Mouse (Mus musculus) retina, adult 2 months (tissue): ENCODE measurements around the gene Rplp1.

Experiments
- DNase-seq: peaks from one replicate; pipeline ENCODE4 v3.0.0-alpha.2; 2012; ENCODE audit warnings: low read depth, low spot score

Gene Rplp1

DNA sequence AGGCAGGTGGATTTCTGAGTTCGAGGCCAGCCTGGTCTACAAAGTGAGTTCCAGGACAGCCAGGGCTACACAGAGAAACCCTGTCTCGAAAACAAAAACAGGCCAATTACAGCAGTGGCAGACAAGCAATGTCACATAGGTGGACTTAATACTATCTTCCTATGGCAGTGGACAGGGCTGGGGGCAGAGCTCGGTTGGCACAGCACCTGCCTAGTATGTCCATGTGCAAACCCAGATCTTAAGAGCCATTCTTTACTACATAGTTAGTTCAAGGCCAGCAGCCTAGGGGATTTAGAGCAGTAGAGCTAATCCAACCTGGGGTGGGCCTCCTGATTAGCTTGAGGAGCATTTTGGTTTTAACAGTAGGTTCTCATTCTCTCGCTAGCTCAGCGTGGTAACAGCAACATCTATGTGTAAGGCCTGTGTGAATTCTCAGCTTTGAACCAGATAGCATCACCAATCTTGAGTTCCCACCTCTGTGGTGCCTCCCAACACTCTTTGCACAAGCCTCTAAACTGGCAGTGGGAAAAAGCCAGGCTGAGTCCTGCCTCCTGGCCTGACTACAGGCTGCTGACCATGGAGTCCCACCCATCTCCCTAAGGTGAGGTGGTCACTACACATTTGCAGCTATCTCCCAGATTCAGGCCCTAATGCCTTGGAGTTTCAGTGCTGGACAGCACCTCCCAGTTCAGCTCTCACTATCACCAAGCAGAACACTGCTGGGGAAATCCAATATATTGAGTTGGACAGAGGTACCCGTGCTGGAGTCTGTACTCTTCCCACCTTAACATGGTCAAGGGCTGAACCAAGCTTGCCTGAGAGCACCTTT lies 2.8 kb downstream of the Rplp1 start:
- DNase-seq = no peak

DNA sequence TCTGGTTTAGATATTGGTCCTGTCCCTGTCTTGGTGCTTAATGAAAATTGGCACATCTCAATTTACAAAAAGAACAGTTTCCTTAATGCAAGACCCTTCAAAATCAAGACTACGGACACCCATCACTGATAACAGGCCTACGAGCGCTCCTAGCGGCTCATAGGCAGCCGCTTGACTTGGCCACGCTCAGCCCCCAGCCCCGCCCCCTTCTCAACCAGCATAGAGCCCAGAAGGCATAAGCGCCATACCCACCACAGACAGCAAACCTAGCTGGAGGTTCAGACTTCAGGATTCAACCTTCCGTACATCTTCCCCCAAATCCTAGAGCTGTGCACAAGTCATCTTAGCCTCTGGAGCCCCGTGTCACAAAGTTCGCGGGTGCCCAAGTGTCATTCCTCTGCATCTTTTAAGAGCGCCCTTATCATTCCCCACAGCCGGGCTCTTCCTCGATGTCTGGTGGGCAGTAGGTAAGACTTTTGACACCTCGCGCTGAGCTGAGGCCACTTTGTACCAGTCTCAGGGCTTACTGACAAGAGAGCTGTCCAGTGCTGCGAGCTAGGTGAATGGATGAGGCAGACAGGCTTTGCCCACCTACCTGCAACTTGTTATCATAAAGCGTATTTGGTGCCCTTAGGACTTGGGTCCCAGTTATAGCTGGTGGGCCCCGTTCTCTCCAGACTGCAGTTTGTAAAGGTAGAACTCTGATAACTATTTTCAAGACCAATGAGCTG lies 3.7 kb downstream of the Rplp1 start:
- DNase-seq = no peak

DNA sequence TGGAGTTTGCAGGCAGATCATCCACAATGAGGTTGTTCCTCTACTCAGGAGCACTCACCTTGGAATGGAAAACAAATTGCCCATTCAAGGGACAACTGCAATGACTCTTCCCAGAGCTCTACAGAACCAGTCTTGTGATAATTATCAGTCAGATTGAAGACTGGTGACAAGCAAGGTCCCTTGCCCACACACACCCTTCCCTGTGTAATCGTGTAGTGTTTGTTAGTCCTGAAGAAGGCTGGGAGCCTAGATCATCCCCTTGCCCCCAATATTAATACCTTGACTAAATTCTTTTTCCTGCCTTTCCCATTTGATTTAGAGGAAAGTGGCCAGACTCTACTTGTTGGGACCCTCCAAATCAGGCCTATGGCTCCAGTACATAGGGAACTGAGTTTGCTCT lies 4.7 kb downstream of the Rplp1 start:
- no peak for DNase-seq

DNA sequence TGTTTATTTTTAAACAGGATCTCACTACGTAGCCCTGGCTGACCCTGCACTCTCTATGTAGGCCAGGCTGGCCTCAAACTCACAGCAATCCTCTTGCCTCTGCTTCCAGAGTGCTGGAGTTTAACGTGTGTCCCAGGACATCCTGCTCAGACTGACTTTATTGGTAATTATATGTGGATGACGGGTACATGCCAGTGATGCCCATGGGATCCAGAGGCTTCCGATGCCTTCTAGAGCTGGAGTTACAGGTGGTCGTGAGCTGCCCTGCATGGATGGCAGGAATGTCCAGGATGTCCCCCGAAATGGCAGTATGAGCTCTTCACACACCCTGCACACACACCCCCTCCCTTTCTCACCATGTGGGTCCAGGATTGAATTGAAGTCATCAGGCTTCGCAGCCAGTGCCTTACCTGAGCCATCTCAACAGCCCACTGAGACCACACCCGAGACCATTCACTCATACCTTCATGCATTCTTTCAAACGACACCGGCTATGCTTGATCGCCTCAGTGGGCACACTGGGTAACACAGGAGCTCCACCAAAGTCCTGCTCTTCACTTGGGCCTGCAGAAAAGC lies 5.4 kb downstream of the Rplp1 start:
- no peak for DNase-seq

DNA sequence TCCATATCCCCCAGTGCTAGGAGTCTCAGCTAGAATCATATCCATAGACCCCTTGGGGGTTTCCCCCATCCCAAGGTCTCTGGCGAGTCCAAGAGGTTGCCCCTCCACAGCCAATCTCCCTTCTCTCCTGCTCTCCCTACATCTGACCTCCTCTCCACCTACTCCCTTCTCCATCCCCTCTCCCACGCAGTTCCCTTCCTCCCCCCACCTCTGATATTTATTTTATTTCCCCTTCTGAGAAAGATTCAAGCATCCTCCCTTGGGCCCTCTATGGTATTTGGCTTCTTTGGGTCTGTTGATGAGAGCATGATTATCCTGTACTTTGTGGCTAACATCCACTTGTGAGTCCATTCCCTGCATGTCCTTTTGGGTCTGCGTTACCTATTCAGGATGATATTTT lies 6.0 kb downstream of the Rplp1 start:
- DNase-seq = no peak

DNA sequence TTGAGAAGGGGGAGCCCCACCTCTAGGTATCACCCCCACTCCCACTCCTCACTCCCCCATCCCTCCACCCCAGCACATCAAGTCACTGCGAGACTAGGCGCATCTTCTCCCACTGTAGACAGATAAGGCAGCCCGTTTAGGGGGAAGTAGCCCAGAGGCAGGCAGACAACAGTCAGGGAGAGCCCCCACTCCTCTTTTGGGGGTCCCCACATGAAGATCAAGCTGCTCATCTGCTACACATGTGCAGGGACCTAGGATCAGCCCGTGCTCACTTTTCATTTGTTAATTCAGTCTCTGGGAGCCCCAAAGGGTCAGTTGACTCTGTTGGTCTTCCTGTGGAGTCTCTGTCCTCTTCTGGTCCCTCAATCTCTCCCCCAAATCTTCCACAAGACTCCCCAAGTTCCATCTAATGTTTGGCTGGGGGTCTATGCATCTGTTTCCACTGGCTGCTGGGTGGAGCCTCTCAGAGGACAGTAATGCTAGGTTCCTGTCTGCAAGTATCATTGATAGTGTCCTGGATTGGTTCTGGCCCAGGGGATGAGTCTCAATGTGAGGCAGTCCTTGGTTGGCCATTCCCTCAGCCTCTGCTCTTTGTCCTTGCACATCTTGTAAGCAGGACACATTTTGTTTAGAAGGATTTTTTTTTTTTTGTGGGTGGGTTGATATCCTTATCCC lies 6.6 kb downstream of the Rplp1 start:
- DNase-seq = no peak

DNA sequence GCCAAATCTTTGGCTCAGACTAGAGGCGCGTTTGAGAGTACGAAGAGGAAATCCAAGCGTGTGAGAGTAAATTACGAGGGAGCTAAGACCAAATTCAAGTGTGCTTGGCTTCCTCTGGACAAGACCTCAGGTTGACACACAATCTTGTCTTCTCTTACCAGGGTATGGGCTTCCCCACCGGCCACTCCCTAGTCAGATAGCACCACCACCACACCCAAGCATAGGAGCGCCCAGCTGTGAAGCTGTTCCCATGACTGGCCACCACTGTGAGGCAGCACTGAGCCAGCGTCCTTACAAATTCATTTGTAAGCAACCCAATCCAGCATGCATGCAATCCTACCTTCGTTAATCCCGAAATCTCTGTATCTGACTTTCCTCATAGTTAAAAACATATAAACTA lies 7.4 kb downstream of the Rplp1 start:
- DNase-seq = no peak

DNA sequence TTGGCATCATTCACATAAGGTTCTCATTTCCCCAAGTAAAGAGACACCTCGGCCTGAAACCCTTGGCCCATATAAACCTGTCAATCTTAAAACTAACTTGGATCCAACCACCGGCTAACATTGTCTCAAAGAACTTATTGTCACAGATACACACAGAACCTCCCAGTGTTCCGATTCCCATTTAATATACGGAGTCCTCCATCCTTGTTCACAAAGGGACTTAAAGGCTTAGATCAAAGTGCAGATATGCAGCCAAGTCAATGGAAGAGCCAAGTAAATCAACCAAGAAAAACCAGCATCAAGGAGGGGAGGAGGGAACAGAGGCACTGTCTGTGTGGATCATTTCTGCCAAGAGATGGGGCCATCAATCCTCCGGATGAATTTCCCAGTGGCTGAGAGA lies 8.8 kb downstream of the Rplp1 start:
- no peak for DNase-seq

DNA sequence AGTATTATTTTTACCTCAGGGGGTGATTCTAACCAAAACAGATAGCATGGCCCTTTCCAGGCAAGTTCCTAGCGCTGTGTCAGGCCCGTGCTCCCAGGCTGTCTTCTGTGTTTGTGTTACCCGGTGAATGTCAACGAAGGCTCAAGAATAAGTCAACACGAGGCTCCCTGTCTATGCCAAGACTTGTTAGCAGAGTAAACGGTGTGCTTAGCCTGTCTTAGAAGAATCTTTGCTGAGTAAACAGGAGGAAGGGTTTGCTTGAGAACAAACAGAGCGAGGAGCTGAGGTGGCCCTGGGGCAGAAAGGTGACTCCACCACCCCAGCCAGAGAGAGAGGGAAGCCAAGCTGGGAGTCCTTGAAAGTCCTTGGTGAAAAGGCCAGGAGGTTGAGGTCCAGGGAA lies 10.1 kb downstream of the Rplp1 start:
- no peak for DNase-seq

DNA sequence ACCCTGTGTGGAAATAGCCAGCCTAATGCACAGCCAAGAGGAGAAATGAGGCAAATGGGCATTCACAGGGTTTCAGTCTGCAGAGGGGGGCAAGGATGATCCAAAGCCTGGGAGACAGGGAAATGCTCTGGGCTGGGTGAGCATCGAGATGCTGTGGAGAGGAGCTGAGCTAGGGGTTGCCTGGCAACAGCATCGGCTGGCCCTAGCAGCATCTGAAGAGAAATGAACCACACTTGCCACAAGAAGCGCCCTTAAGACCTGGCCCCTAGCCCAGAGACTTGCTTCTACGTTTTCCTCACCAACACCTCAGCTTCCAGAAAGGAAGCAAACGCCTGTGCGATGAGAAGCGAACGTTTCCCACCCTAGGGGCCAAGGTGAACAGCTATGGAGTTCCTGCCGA lies 11.9 kb downstream of the Rplp1 start:
- no peak for DNase-seq

DNA sequence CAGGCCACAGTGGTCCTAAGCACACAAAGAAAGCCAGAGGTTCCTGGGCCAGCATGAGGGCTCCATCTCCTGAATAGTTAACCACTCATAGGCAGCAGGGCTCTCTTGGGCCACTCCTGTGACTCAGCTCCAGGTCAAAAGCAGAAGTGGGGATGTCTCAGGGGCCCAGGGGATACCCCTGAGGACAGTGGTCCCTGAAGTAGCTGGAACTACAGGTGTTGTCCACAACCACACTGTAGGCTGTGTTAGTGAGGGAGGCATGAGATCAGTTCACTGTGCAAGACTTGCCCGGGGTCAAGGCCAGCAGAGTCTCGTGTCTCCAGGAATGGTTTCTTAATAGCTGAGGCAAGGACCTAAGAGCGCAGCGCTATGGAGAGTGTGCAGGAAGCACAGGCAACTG lies 12.8 kb downstream of the Rplp1 start:
- DNase-seq = no peak

DNA sequence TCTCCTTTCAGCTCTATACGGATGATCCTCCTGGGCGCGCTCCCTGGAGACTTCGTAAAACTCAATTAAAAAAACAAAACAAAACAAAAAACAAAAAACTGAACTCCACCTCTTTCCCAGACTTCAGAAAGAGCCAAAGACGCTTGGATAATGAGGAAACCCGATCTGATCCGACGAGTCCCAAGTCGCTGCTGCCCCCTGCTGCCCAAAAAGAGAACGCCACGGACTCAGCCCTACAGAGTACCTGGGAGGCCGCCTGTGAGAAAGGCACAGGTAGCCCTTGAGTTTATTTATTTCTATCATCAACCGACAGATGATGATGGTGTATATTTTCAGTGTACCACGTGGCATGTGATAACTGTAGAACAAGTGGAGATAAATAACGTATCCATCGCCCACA lies 14.5 kb downstream of the Rplp1 start:
- no peak for DNase-seq

DNA sequence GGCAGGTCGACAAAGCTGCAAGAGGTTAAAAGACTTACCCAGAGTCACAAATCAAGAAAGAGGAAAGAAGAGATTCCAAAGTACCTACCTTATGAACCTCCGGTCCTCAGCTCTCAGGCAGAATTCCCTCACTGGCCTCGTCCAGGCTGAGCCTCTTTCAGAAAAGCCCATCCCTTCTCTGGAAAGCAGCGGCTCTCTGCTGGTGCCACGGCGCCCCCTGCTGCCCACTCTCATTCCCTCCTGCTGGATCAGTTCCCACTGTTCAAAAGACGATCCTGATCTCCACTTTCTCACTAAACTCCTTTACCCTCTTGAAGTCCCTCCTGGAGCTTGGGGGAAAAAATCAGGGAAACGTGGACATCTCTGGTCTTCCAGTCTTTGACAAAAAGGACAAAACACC lies 15.9 kb downstream of the Rplp1 start:
- DNase-seq = peak; percentile 40

DNA sequence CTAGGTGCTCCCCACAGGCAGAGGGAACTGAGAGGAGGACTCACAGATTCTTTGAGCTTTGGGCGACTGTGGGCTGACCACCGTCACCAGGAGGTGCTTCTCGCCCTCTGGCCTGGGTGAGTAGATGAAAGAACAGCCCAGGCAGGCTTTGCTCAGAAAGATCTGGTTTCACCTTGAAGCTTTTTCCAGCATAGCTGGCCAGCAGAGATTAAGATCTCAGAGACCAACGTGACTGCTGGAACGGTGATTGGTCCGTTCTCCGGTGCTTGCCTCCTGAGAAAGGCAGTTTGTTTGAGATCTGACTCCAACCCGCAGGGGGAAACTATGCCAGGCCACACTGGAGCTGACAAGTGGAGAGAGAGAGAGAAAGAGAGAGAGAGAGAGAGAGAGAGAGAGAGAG lies 19.3 kb downstream of the Rplp1 start:
- DNase-seq = no peak

DNA sequence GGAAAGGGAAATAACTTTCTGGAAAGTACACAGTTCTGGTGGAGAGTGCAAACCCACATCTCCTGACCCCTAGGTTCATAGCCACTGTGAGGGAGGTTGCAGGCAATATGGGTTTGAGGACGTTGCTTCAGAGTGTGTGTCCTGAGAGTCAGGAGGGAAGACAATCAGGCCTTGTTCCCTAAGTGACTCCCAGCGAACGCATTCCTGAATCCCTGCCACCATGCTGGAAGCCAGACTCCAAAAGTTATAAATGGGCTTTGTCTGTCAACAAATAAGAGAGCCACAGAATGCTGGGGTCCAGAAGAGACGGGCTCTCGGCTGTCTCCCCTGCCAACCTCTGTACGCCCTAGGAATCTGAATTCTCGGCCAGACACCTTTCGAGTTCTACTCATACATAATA lies 24.5 kb downstream of the Rplp1 start:
- DNase-seq = no peak

DNA sequence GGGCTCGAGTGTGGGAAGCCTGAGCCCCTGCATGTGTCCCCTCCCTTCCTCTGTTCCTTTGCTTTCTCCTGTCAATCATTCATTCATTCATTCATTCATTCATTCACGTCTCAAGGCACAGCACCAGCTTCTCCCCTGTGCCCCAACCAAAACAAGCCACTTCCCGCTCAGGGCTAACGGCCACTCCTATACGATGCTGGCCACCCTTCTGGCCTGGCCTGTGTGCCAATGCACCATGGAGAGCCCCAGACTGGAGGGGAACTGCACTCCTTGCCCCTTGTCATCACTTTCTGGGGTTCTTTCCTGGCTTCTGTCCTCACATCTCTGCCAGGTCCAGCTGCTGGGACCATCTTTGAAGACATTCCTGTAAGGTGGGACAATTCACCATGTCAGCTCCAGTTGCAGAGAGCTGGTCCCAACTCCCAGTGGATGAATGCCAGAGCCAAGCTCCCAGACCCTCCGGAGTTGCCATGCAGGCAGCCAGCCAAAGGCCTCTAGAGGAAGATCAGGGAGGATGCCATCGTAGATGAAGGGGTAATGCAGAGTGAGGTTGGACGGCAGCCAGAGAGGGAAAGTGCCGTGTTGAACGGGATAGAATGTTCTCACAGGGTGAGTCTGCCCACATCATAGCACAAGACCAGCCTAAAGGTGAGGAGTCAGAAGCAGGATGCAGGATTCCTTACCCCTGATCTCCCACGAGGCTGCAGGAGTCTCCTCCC lies 26.5 kb downstream of the Rplp1 start:
- no peak for DNase-seq

DNA sequence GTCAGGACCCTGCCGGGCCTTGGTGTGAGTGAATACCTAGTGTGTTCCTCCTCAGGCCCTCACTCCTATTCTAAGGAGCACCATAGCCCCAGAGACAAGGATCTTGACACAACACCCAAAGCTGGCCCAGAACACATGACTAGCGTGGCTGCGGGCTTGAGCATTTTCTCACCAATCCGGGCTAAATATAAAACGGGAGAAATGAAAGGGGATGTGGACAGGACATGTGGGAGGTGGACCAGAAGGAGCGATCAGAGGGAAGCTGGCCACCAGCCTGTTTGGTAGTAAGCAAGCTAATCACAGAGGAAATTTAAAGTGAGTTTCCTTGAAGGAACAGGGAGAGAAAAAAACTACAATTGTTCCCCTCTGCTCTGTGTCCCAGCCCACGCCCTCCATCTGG lies 28.4 kb downstream of the Rplp1 start:
- no peak for DNase-seq

DNA sequence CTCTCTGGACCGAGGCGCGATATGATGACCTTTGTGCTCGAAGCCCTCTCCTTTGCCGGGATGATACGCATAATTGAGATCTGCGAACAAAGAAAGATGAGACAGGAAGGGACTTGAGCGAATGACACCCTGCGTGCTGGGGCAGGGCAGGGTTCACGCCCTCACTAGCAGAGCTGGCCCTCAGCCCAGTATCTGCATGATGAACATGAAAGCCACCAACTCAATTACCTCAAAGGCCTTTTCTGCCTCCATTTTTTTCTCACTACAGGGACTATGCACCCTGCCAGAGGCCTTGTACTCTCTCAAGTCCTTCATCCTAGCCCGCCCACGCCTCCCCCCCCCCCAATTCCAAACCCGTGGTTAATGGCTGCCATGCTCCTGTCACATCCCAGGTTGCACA lies 29.4 kb downstream of the Rplp1 start:
- DNase-seq = no peak

DNA sequence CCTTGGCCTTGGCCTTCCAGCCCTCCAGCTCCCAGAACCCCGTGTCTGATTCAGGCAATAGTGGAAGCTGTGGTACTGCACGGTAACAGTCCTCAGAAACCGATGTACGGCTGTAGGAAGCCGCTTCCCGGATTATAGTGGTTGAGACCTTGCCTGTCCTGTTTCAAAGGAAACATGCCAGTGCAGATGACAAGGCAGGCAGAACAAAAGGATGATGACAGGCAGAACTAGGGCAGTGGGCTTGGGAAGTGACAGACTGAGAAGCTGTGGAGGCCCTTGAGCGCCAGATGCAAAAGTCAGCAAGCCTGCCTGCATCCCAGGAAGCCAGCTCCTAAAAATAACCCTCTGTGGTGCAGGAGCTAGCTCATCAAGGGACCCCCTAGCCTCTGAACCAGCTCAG lies 30.0 kb downstream of the Rplp1 start:
- DNase-seq = no peak

DNA sequence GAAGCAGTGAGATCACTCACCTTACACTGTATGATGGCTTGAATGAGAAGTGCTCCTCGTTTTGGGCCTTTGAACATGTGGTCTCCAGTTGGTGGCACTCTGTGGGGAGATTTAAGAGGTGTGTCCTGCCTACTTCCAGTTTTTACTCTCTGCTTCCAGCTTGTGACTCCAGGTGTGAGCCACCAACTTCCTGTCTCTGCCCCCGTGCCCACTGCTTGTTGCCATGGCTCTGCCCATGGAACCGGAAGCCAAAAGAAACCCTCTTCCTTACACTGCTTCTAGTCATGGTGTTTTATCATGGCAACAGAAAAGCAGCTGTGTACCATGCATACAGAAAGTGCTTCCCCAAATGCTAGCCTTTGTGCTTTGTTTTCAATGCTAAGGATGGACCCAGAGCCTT lies 32.2 kb downstream of the Rplp1 start:
- no peak for DNase-seq

DNA sequence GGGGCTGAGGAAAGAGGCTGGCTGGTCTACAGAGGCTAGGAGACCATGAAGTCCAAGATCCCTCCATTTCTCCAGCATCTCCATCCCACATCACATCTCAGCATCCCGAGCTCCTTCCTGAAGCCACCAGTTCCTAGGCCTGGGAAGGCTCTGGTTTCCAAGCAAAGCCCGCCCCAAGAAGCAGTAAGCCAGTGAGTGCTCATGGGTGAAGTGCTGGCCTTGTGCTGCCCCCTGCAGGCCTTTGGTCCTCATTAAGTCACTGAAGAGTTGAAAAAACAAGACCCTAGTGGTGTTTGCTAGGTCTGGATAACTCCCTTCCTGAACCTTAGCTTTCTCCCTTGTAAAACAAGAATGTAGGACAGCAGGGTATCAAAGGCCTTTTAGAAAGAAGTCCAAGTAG lies 35.5 kb downstream of the Rplp1 start:
- DNase-seq = no peak
